Mouse (Mus musculus): ENCODE measurements around the gene Kbtbd6. TPM values are rescaled to one million over a fixed set of nuclear protein-coding genes. Genes with fewer than 3 reads are reported as not detected.

The Kbtbd6 gene
- total RNA-seq, 2 experiments from 2014 or later, result 0.69 to 0.83 TPM

GRCm38 (mm10) chr14:79481339-79482151 is 29.9 kb downstream of the Kbtbd6 start, which contains the start of gene Wbp4:
Wbp4 (minus strand) TSS chr14:79481520.
- DNase-seq (ENCODE audit: low spot score in 2 of 2), result peak; percentile 88 to 90

GRCm38 (mm10) chr14:79482251-79482661 is 30.6 kb downstream of the Kbtbd6 start:
- DNase-seq (ENCODE audit: low spot score in 2 of 2), result peak in 1 of 2 experiments; percentile 38

GRCm38 (mm10) chr14:79482747-79483355 is 31.2 kb downstream of the Kbtbd6 start:
- DNase-seq (ENCODE audit: low spot score in 2 of 2), result no peak

GRCm38 (mm10) chr14:79483611-79484120 is 32.0 kb downstream of the Kbtbd6 start:
- no peak for DNase-seq (ENCODE audit: low spot score in 2 of 2)

GRCm38 (mm10) chr14:79486617-79486992 is 35.0 kb downstream of the Kbtbd6 start:
- no peak for DNase-seq (ENCODE audit: low spot score in 2 of 2)

- DNase-seq (ENCODE audit: low spot score in 2 of 2), result no peak
Measured at GRCm38 (mm10) chr14:79486993-79487731, 35.5 kb downstream of the Kbtbd6 start.

GRCm38 (mm10) chr14:79488531-79488930 is 36.9 kb downstream of the Kbtbd6 start:
- DNase-seq (ENCODE audit: low spot score in 2 of 2), result no peak

GRCm38 (mm10) chr14:79489150-79489549 is 37.5 kb downstream of the Kbtbd6 start:
- no peak for DNase-seq (ENCODE audit: low spot score in 2 of 2)

GRCm38 (mm10) chr14:79490246-79490645 is 38.6 kb downstream of the Kbtbd6 start:
- no peak for DNase-seq (ENCODE audit: low spot score in 2 of 2)

GRCm38 (mm10) chr14:79494349-79494748 is 42.7 kb downstream of the Kbtbd6 start:
- DNase-seq (ENCODE audit: low spot score in 2 of 2), result no peak

- no peak for DNase-seq (ENCODE audit: low spot score in 2 of 2)
Measured at GRCm38 (mm10) chr14:79499326-79499725, 47.7 kb downstream of the Kbtbd6 start.

GRCm38 (mm10) chr14:79500756-79501155 is 49.1 kb downstream of the Kbtbd6 start:
- no peak for DNase-seq (ENCODE audit: low spot score in 2 of 2)

- peak in 1 of 2 experiments; percentile 33 for DNase-seq (ENCODE audit: low spot score in 2 of 2)
Measured at GRCm38 (mm10) chr14:79503371-79504075, 51.9 kb downstream of the Kbtbd6 start.

Other genes starting within 250 kb of the Kbtbd6 start
- gene Zfp957, start 204.5 kb upstream of the Kbtbd6 start, total RNA-seq (2021), result not detected
- gene Rgcc, start 150.2 kb upstream of the Kbtbd6 start, total RNA-seq (2021), result 10 to 100 TPM; 31.7 to 34.9 TPM
- 10 to 100 TPM; 16.2 to 18.3 TPM for gene Naa16, start 61.1 kb upstream of the Kbtbd6 start, total RNA-seq (2021)
- gene Mtrf1, start 54.1 kb upstream of the Kbtbd6 start, total RNA-seq (2021), result 1 to 10 TPM; 4.4 to 5.8 TPM
- 10 to 100 TPM; 10.4 to 12.0 TPM for gene Kbtbd7, start 25.3 kb upstream of the Kbtbd6 start, total RNA-seq (2021)
- 10 to 100 TPM; 11.5 to 13.0 TPM for gene Elf1, start 29.4 kb downstream of the Kbtbd6 start, total RNA-seq (2021)
- gene Wbp4, start 29.7 kb downstream of the Kbtbd6 start, total RNA-seq (2021), result 10 to 100 TPM; 33.3 to 34.6 TPM
- 10 to 100 TPM; 70.7 to 74.1 TPM for gene Sugt1, start 135.9 kb downstream of the Kbtbd6 start, total RNA-seq (2021)
- 1 to 10 TPM in 1 of 2 experiments, under 1 TPM in 1; 0.83 to 1.3 TPM for gene Cnmd, start 210.3 kb downstream of the Kbtbd6 start, total RNA-seq (2021)

Data from gastrocnemius, postnatal 4 days (tissue).